Mouse (Mus musculus): ENCODE measurements at regions not wholly inside any gene's neighbourhood (a gene's known extent, or its start where the extent isn't known, plus 50 kb on each side); places are given as distances from the start of the nearest gene placed in this dataset.
A peak's percentile ranks its signal among the peaks of the same experiment; 100 is the strongest.

GRCm38 (mm10) chr3:128954886-128955285, 244.8 kb upstream of the Pitx2 start:
- Histone ChIP-seq H3K4me1 (ENCODE audit: control insufficient read depth, insufficient read depth, low read length) (no peaks in the 10 kb centered on the region), H3K4me3 (ENCODE audit: low read depth, low read length) (no peak overlapping the region), H3K9me3 (ENCODE audit: control insufficient read depth, low read length) (no peaks in the 10 kb centered on the region), H3K27me3 (ENCODE audit: control insufficient read depth, insufficient read depth, low read length) (no peaks in the 10 kb centered on the region), H3K36me3 (ENCODE audit: control insufficient read depth, insufficient read depth, low read length) (no peaks in the 10 kb centered on the region), H3K27ac (ENCODE audit: low read depth, low read length) (no peak overlapping the region), H3K9ac (ENCODE audit: low read length) (no peak overlapping the region), H3K4me2 (ENCODE audit: low read depth) (no peak overlapping the region)
- ATAC-seq (ENCODE audit: insufficient read depth, low FRiP score, low TSS enrichment) (no peak), DNase-seq (ENCODE audit: low spot score) (no peak)
- WGBS: 94% methylated on average over 8 of the region's 8 CpGs

DNA sequence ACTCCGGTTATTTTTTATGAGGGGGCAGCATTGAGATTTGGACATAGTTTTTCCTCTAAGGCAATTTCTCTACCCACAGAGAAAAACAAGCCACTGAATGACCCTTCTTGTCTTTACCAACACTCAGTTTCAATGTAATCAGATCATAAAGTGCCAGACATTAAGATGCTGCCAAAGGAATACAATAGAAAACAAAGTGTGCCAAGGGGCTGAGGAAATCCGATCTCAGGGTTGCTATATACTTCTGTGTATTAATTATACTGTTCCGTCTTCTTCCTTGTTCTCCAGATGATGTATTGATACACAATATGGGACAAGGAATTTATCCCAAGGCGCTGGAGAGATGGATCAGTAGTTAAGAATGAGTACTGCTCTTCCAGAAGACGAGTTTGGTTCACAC, 222.9 kb upstream of the Pitx2 start:
- no peak overlapping the region for H3K9ac ChIP-seq (ENCODE audit: low read length)
- no peaks in the 10 kb centered on the region for H3K36me3 ChIP-seq (ENCODE audit: control insufficient read depth, insufficient read depth, low read length)
- H3K9me3 ChIP-seq (ENCODE audit: control insufficient read depth, low read length): no peaks in the 10 kb centered on the region
- no peaks in the 10 kb centered on the region for H3K4me1 ChIP-seq (ENCODE audit: control insufficient read depth, insufficient read depth, low read length)
- 94% methylated on average over 5 of the region's 5 CpGs for WGBS
- no peak for DNase-seq (ENCODE audit: low spot score)
- ATAC-seq (ENCODE audit: insufficient read depth, low FRiP score, low TSS enrichment): no peak
- no peak overlapping the region for H3K4me3 ChIP-seq (ENCODE audit: low read depth, low read length)
- H3K27me3 ChIP-seq (ENCODE audit: control insufficient read depth, insufficient read depth, low read length): no peaks in the 10 kb centered on the region
- no peak overlapping the region for H3K4me2 ChIP-seq (ENCODE audit: low read depth)
- H3K27ac ChIP-seq (ENCODE audit: low read depth, low read length): no peak overlapping the region

- no peaks in the 10 kb centered on the region for H3K36me3 ChIP-seq (ENCODE audit: control insufficient read depth, insufficient read depth, low read length)
- no peak overlapping the region for H3K9ac ChIP-seq (ENCODE audit: low read length)
- no peaks in the 10 kb centered on the region for H3K27me3 ChIP-seq (ENCODE audit: control insufficient read depth, insufficient read depth, low read length)
- no peak overlapping the region for H3K27ac ChIP-seq (ENCODE audit: low read depth, low read length)
- no peaks in the 10 kb centered on the region for H3K9me3 ChIP-seq (ENCODE audit: control insufficient read depth, low read length)
- DNase-seq (ENCODE audit: low spot score): no peak
- H3K4me1 ChIP-seq (ENCODE audit: control insufficient read depth, insufficient read depth, low read length): no peaks in the 10 kb centered on the region
- 84% methylated on average over 16 of the region's 17 CpGs for WGBS
- H3K4me2 ChIP-seq (ENCODE audit: low read depth): no peak overlapping the region
- ATAC-seq (ENCODE audit: insufficient read depth, low FRiP score, low TSS enrichment): peak; percentile 35; the same call in 1 of the 2 replicates
- no peak overlapping the region for H3K4me3 ChIP-seq (ENCODE audit: low read depth, low read length)
These were observed 209.3 kb upstream of the Pitx2 start for GRCm38 (mm10) chr3:128990183-128990912.

DNA sequence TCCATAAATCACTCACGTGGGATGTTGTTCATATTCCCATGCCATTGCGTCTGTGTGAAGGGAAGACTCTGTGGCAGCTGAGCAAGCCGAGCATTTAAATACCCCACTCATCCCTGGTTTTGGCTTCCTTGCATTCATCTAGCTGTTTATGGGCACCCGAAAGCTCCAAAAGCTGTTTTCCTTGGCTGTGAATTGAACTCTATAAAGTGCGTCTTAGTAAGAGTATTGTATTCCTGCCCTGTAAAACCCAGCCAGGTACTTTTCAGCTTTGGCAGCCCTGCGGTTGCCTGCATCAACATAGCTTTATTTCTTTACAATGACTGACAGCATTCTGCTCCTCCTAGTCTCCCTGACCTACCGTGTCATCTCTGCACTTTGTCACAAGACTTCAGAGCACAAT, 196.8 kb upstream of the Pitx2 start:
- Histone ChIP-seq H3K27me3 (ENCODE audit: control insufficient read depth, insufficient read depth, low read length) (no peaks in the 10 kb centered on the region), H3K9ac (ENCODE audit: low read length) (no peak overlapping the region), H3K27ac (ENCODE audit: low read depth, low read length) (no peak overlapping the region), H3K36me3 (ENCODE audit: control insufficient read depth, insufficient read depth, low read length) (no peaks in the 10 kb centered on the region), H3K4me1 (ENCODE audit: control insufficient read depth, insufficient read depth, low read length) (no peaks in the 10 kb centered on the region), H3K9me3 (ENCODE audit: control insufficient read depth, low read length) (no peaks in the 10 kb centered on the region), H3K4me2 (ENCODE audit: low read depth) (no peak overlapping the region), H3K4me3 (ENCODE audit: low read depth, low read length) (no peak overlapping the region)
- no peak for ATAC-seq (ENCODE audit: insufficient read depth, low FRiP score, low TSS enrichment)
- no peak for DNase-seq (ENCODE audit: low spot score)
- WGBS: 60% methylated on average over 7 of the region's 7 CpGs

DNA sequence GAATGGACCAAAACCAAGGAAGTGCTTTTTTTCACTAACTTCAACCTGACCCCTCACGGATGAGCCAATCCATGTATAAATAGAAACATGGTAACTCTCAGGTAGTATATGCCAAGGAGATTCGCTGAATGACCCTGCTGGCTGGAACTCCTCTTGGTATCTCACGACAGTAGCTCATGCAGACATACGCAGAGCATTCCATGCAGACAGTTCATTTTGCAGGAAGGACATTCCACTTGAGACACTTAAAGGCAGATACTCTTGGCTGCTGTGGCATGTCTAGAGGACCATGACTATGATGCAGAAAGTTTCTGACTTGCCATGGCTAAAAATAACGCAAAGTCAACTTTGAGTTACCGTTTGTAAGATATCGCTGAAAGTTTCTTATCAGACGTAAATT, 195.6 kb upstream of the Pitx2 start:
- 91% methylated on average over 8 of the region's 8 CpGs for WGBS
- H3K27ac ChIP-seq (ENCODE audit: low read depth, low read length): no peak overlapping the region
- DNase-seq (ENCODE audit: low spot score): no peak
- no peaks in the 10 kb centered on the region for H3K27me3 ChIP-seq (ENCODE audit: control insufficient read depth, insufficient read depth, low read length)
- H3K4me2 ChIP-seq (ENCODE audit: low read depth): no peak overlapping the region
- H3K9me3 ChIP-seq (ENCODE audit: control insufficient read depth, low read length): no peaks in the 10 kb centered on the region
- no peak for ATAC-seq (ENCODE audit: insufficient read depth, low FRiP score, low TSS enrichment)
- H3K9ac ChIP-seq (ENCODE audit: low read length): no peak overlapping the region
- no peak overlapping the region for H3K4me3 ChIP-seq (ENCODE audit: low read depth, low read length)
- no peaks in the 10 kb centered on the region for H3K36me3 ChIP-seq (ENCODE audit: control insufficient read depth, insufficient read depth, low read length)
- H3K4me1 ChIP-seq (ENCODE audit: control insufficient read depth, insufficient read depth, low read length): no peaks in the 10 kb centered on the region

GRCm38 (mm10) chr3:129038877-129039276, 160.8 kb upstream of the Pitx2 start:
- Histone ChIP-seq H3K9ac (ENCODE audit: low read length) (no peak overlapping the region), H3K4me2 (ENCODE audit: low read depth) (no peak overlapping the region), H3K4me3 (ENCODE audit: low read depth, low read length) (no peak overlapping the region), H3K4me1 (ENCODE audit: control insufficient read depth, insufficient read depth, low read length) (no peaks in the 10 kb centered on the region), H3K36me3 (ENCODE audit: control insufficient read depth, insufficient read depth, low read length) (no peaks in the 10 kb centered on the region), H3K9me3 (ENCODE audit: control insufficient read depth, low read length) (no peaks in the 10 kb centered on the region), H3K27ac (ENCODE audit: low read depth, low read length) (no peak overlapping the region), H3K27me3 (ENCODE audit: control insufficient read depth, insufficient read depth, low read length) (no peaks in the 10 kb centered on the region)
- 87% methylated on average over 2 of the region's 2 CpGs for WGBS
- no peak for DNase-seq (ENCODE audit: low spot score)
- ATAC-seq (ENCODE audit: insufficient read depth, low FRiP score, low TSS enrichment): no peak

DNA sequence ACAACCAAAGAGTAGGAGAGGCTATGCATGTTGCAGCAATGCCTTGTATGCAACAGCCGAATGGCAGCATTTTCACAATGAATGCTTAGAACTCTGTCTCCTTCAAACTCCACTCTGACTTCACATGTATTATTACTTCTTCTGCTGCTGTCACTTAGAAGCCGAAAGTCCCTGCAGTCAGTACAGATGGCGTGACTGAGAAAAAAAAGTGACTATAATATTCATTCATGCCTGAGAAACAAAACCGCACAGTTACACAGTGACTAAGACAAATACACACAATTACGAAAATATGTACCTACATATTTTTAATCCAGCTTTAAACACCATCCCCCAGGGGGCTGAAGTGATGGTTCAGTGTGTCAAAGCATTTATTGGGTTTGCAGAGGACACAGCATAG, 154.8 kb upstream of the Pitx2 start:
- Histone ChIP-seq H3K27me3 (ENCODE audit: control insufficient read depth, insufficient read depth, low read length) (no peaks in the 10 kb centered on the region), H3K9ac (ENCODE audit: low read length) (no peak overlapping the region), H3K4me1 (ENCODE audit: control insufficient read depth, insufficient read depth, low read length) (no peaks in the 10 kb centered on the region), H3K36me3 (ENCODE audit: control insufficient read depth, insufficient read depth, low read length) (no peaks in the 10 kb centered on the region), H3K27ac (ENCODE audit: low read depth, low read length) (no peak overlapping the region), H3K4me3 (ENCODE audit: low read depth, low read length) (no peak overlapping the region), H3K4me2 (ENCODE audit: low read depth) (no peak overlapping the region), H3K9me3 (ENCODE audit: control insufficient read depth, low read length) (no peaks in the 10 kb centered on the region)
- no peak for DNase-seq (ENCODE audit: low spot score)
- 95% methylated on average over 5 of the region's 5 CpGs for WGBS
- no peak for ATAC-seq (ENCODE audit: insufficient read depth, low FRiP score, low TSS enrichment)

- Histone ChIP-seq H3K4me2 (ENCODE audit: low read depth) (no peak overlapping the region), H3K27me3 (ENCODE audit: control insufficient read depth, insufficient read depth, low read length) (no peaks in the 10 kb centered on the region), H3K4me3 (ENCODE audit: low read depth, low read length) (no peak overlapping the region), H3K36me3 (ENCODE audit: control insufficient read depth, insufficient read depth, low read length) (no peaks in the 10 kb centered on the region), H3K9me3 (ENCODE audit: control insufficient read depth, low read length) (no peaks in the 10 kb centered on the region), H3K27ac (ENCODE audit: low read depth, low read length) (no peak overlapping the region), H3K4me1 (ENCODE audit: control insufficient read depth, insufficient read depth, low read length) (no peaks in the 10 kb centered on the region), H3K9ac (ENCODE audit: low read length) (no peak overlapping the region)
- 93% methylated on average over 3 of the region's 3 CpGs for WGBS
- ATAC-seq (ENCODE audit: insufficient read depth, low FRiP score, low TSS enrichment): no peak
- DNase-seq (ENCODE audit: low spot score): no peak
These were observed 149.6 kb upstream of the Pitx2 start for GRCm38 (mm10) chr3:129049899-129050597.
